ENCODE assay signal across 9 mouse cellular contexts in genomic region chr8:112257922-112258475, GRCm38 (mm10).
DNase-seq lines count a peak whose midpoint lies in the region; ATAC-seq lines count a peak whose summit lies in the region.
"Had no signal": no experiment of that assay in that cellular context is flagged by ENCODE, and none has a peak within 500 bp of the region (broad histone marks: within the 10 kb centered on the region; RNA-seq: fewer than 3 reads in every experiment).

No protein-coding gene starts in this region.

- no peak for ATAC-seq in intestine, embryonic 14.5 days (replicated peaks; ENCODE audit: low FRiP score, low TSS enrichment, low read depth)
- no peak for ATAC-seq in intestine, embryonic 16.5 days
- ATAC-seq in forebrain, embryonic 13.5 days: peak; percentile 66; the same call in 1 of the 2 replicates
- ATAC-seq in midbrain, embryonic 14.5 days (ENCODE audit: low FRiP score, low TSS enrichment): no peak
- no peak for ATAC-seq in activated CD4-positive, CD25-positive, alpha-beta regulatory T cell, adult 4 months

- no peak overlapping the region for H3K4me3 ChIP-seq in intestine, embryonic 14.5 days (ENCODE audit: low read depth, low read length)
- H3K4me3 ChIP-seq in intestine, embryonic 16.5 days (ENCODE audit: low read length): no peak overlapping the region
- H3K4me3 ChIP-seq in forebrain, embryonic 13.5 days: peak overlapping the region; percentile 28
- H3K4me3 ChIP-seq in midbrain, embryonic 14.5 days (replicated peaks; ENCODE audit: low read depth, low read length): peak overlapping the region; percentile 22

- H3K4me1 ChIP-seq in intestine, embryonic 14.5 days (replicated peaks; ENCODE audit: control insufficient read depth, insufficient read depth, low read length): no peaks in the 10 kb centered on the region
- no peaks in the 10 kb centered on the region for H3K4me1 ChIP-seq in intestine, embryonic 16.5 days (ENCODE audit: control insufficient read depth, insufficient read depth, low read length)
- peaks cover 15% of the 10 kb centered on the region for H3K4me1 ChIP-seq in forebrain, embryonic 13.5 days
- H3K4me1 ChIP-seq in midbrain, embryonic 14.5 days (ENCODE audit: control insufficient read depth, insufficient read depth, low read length): peaks cover 14% of the 10 kb centered on the region; the same call in 1 of the 2 replicates

- H3K27ac ChIP-seq in intestine, embryonic 14.5 days (ENCODE audit: low read depth): no peak overlapping the region
- no peak overlapping the region for H3K27ac ChIP-seq in intestine, embryonic 16.5 days (ENCODE audit: low read length)
- H3K27ac ChIP-seq in forebrain, embryonic 13.5 days: peak overlapping the region; percentile 70
- H3K27ac ChIP-seq in midbrain, embryonic 14.5 days (replicated peaks; ENCODE audit: low read depth, low read length): peak overlapping the region; percentile 61
- H3K27ac ChIP-seq: liver, embryonic 14.5 days had no signal

- no peaks in the 10 kb centered on the region for H3K36me3 ChIP-seq in intestine, embryonic 14.5 days (ENCODE audit: control insufficient read depth, insufficient read depth, low read length)
- H3K36me3 ChIP-seq in intestine, embryonic 16.5 days (ENCODE audit: control insufficient read depth, insufficient read depth, low read length): no peaks in the 10 kb centered on the region
- H3K36me3 ChIP-seq in forebrain, embryonic 13.5 days (ENCODE audit: poor library complexity, severe bottlenecking): no peaks in the 10 kb centered on the region
- no peaks in the 10 kb centered on the region for H3K36me3 ChIP-seq in midbrain, embryonic 14.5 days (ENCODE audit: control insufficient read depth, insufficient read depth, low read length)

- peak overlapping the region; percentile 12; the same call in 1 of the 2 replicates for H3K4me2 ChIP-seq in intestine, embryonic 14.5 days (ENCODE audit: low read length)
- no peak overlapping the region for H3K4me2 ChIP-seq in intestine, embryonic 16.5 days (ENCODE audit: low read depth, low read length)
- peak overlapping the region; percentile 59 for H3K4me2 ChIP-seq in forebrain, embryonic 13.5 days
- H3K4me2 ChIP-seq in midbrain, embryonic 14.5 days (ENCODE audit: low read length): peak overlapping the region; percentile 54

- H3K9ac ChIP-seq in intestine, embryonic 14.5 days (ENCODE audit: low read length): no peak overlapping the region
- H3K9ac ChIP-seq in intestine, embryonic 16.5 days (ENCODE audit: low read depth, low read length): no peak overlapping the region
- H3K9ac ChIP-seq in forebrain, embryonic 13.5 days: peak overlapping the region; percentile 58
- H3K9ac ChIP-seq in midbrain, embryonic 14.5 days (replicated peaks; ENCODE audit: low read length): peak overlapping the region; percentile 37; the same call in 1 of the 2 replicates
- H3K9ac ChIP-seq: liver, embryonic 14.5 days had no signal

- WGBS in intestine, embryonic 14.5 days: 43% methylated on average over 13 of the region's 13 CpGs
- WGBS in intestine, embryonic 16.5 days: 37% methylated on average over 12 of the region's 13 CpGs
- WGBS in forebrain, embryonic 13.5 days: 10% methylated on average over 13 of the region's 13 CpGs
- 27% methylated on average over 13 of the region's 13 CpGs for WGBS in midbrain, embryonic 14.5 days

- no peak for DNase-seq in intestine, embryonic 14.5 days (ENCODE audit: low spot score)
- peak; percentile 1 for DNase-seq in embryo, embryonic 9.5 days (ENCODE audit: extremely low spot score)
- peak; percentile 62 for DNase-seq in midbrain, embryonic 14.5 days
- no peak for DNase-seq in ovary, postnatal 10 days (ENCODE audit: low spot score)
- DNase-seq: kidney, postnatal 10 days had no signal

- H3K27me3 ChIP-seq in intestine, embryonic 14.5 days (replicated peaks; ENCODE audit: control insufficient read depth, insufficient read depth, low read length): no peaks in the 10 kb centered on the region
- no peaks in the 10 kb centered on the region for H3K27me3 ChIP-seq in intestine, embryonic 16.5 days (replicated peaks; ENCODE audit: control insufficient read depth, insufficient read depth, low read length)
- H3K27me3 ChIP-seq in forebrain, embryonic 13.5 days: no peaks in the 10 kb centered on the region
- H3K27me3 ChIP-seq in midbrain, embryonic 14.5 days (ENCODE audit: control insufficient read depth, insufficient read depth, low read length): no peaks in the 10 kb centered on the region

- H3K9me3 ChIP-seq in intestine, embryonic 14.5 days (ENCODE audit: control insufficient read depth, low read length): no peaks in the 10 kb centered on the region
- no peaks in the 10 kb centered on the region for H3K9me3 ChIP-seq in intestine, embryonic 16.5 days (ENCODE audit: control insufficient read depth, low read length)
- no peaks in the 10 kb centered on the region for H3K9me3 ChIP-seq in forebrain, embryonic 13.5 days (replicated peaks)
- no peaks in the 10 kb centered on the region for H3K9me3 ChIP-seq in midbrain, embryonic 14.5 days (ENCODE audit: control insufficient read depth, low read length)

Comparison
In these comparisons a context has a peak if more than half of its experiments do, and no peak if none do; other contexts are left out.
1. DNase-seq: peak in embryo, embryonic 9.5 days (single experiment) and midbrain, embryonic 14.5 days (single experiment); none in intestine, embryonic 14.5 days (single experiment) and ovary, postnatal 10 days (single experiment).
2. H3K27ac ChIP-seq: peak in forebrain, embryonic 13.5 days (single experiment) and midbrain, embryonic 14.5 days (single experiment); none in intestine, embryonic 14.5 days (single experiment) and intestine, embryonic 16.5 days (single experiment).
3. H3K4me3 ChIP-seq: peak in forebrain, embryonic 13.5 days (single experiment) and midbrain, embryonic 14.5 days (single experiment); none in intestine, embryonic 14.5 days (single experiment) and intestine, embryonic 16.5 days (single experiment).
4. H3K9ac ChIP-seq: peak in forebrain, embryonic 13.5 days (single experiment) and midbrain, embryonic 14.5 days (single experiment); none in intestine, embryonic 14.5 days (single experiment) and intestine, embryonic 16.5 days (single experiment).